Mouse (Mus musculus) frontal cortex, postnatal 25 days (tissue): ENCODE data around the gene Gm44790.
A peak's percentile ranks its signal among the peaks of the same experiment; 100 is the strongest.
"Not testable (repeated sequence)": the region's sequence is repeated elsewhere in the genome, so short reads cannot be mapped to it uniquely, and the experiment has no call there.

Experiments used
- DNase-seq, 2 experiments: peaks; one replicate each; pipeline ENCODE4 v3.0.0; 2022; ENCODE audit warnings: low spot score in 2 of 2

Gene Gm44790

DNA sequence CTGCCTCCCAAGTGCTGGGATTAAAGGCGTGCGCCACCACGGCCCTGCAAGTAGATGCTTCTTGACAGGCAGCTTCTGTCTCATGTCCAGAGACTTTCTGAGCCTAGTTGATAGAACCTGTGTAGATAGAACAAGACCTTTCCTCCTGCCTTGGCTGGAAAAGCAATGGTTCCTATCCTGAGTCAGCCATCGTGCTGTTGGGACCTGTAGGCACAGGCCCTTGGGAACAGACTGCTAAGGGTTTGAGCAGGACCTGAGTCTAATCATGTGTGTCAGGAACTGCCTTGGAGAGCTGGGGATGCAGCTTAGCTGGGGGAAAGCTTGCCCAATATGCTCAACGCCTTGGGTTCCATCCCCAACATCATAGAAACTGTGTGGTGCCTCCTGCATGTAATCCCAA, 47.6 kb downstream of the Gm44790 start:
- no peak for DNase-seq

DNA sequence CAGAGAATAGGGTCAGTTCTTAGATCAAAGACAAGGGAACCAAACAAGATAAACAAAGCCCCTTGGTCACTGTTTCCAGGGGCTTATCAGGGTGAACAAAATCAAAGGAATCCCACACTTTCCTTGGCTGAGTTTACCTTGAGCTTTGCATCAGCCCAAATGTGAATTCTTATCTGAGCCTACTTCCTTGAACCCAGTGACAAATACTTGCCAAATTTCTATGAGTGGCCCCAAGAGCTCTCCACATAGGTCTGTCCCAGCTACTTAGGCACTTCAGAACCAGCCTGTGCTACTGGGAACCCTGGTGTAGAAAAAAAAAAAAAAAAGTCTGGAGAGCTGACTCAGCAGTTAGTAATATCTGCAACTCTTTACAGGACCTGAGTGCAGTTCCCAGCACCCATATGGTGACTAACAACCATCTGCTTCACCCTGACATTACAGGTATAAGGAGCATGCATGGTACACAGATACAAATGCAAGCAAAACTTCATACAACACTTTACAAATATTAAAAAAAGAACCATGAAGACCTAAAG, 48.3 kb downstream of the Gm44790 start:
- no peak for DNase-seq

DNA sequence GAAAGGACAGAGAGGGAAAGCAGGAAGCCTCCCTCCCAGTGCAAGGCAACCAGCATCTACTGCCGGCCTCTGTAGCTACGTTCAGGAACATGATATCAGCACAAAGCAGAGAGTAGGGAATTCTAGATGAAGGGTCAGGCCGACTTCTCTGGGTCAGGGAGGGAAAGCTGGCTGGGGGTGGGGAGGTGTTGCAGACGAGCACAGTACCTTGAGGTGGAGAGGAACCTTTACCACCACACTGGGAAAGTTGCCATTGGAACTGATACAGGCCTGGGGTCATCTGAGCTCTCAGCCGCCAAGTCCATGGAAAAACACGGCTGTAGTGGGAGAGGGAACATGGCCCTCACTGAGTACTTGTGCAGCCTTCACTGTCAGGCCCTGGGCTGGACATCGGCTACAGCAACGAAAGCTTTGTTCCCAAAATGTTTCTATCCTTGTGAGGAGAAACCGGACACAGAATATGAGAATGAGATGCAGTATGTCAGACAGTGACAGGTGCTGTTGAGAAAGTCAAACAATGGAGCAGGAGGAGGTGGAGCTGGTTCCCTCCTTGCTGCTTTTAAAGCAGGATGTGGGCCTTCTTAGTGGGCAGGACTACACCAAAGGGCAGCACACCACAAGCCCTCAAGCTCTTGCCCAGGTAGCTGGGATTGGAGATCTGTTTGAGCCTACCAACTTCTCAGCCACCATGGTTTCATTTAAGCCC, 49.2 kb downstream of the Gm44790 start:
- no peak for DNase-seq

DNA sequence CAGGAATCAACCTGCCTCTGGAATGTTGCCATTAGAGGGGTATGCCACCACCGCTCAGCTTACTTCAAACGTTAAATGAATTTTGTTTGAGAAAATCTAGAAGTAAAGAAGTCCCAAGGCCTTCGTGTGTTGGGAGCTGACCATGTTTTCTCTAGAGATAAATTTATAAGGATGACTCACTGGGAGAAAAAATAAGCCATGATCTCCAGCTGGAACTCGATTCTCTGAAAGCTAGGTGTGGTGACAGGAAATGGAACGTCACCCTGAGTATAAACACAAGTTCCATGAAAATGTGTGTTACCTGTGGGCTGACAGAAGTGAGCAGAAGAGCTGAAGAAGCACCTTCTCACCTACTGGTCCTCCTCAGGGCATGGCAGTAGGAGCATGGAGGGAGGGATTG, 50.5 kb downstream of the Gm44790 start:
- no peak for DNase-seq

DNA sequence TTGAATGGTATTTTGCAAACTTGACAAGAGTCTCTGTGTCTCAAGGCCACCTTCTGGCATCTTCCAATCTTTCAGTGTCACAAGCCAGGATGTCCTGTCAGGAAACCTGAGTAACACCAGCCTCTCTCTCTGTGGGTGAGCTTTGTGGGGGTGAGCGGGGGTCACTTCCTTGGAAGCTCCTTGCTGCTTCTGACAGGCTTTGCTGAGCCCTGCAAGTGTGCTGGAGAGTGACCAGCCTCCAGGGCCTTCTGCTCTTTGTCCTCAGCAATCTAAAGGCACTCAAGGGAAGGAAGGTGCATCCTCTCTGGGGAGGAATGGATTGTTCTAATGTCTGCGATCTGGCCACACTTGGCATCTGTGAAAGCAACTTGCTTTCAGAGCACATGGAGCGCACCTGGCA, 52.9 kb downstream of the Gm44790 start:
- DNase-seq, result no peak

DNA sequence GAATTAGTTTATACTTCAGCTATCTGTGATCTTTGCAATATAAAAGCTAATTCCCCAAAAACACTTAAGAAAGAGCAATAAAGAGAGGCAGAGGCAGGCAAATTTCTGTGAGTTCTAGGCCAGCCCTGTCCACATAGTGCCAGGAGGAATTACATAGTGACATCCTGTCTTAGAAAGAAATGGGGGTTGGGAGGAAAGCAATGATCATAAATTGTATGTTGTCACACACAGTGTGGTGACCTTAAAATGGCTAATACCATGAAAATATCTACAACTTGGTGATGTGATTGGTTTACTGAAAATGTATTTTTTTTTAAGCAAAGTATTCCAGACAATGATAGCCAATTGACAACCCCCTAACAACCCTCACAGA, 53.3 kb downstream of the Gm44790 start:
- no peak for DNase-seq

DNA sequence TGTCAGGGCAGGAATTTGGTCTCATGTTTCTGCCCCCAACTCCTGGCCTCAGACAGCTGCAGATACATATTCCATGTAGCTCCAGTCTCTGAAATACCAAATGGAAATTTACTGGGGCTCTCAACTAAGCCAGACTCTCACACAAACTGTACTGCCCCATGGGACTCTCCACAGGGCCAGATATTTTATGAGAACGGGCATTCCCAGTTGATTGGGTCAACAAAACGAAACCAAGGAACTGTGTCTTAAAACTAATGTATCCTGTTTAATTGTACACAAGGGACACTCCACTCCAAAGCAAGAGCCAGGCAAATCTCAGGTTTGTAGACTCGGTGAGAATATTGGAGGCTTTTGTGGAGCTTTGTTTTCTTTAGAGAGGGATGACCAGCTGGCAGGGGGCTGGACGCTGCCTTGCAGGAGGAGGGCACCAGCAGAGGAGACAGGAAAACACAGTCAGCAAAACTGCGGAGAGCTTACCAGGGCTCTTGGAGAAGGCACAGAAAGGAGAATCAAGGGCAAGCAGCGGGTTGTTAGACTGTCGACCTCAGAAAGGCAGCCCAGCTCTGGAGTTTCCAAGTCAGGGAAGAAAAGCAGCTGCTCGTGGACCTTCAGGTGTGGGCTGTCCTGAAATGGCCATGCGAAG, 53.9 kb downstream of the Gm44790 start:
- DNase-seq, result no peak

DNA sequence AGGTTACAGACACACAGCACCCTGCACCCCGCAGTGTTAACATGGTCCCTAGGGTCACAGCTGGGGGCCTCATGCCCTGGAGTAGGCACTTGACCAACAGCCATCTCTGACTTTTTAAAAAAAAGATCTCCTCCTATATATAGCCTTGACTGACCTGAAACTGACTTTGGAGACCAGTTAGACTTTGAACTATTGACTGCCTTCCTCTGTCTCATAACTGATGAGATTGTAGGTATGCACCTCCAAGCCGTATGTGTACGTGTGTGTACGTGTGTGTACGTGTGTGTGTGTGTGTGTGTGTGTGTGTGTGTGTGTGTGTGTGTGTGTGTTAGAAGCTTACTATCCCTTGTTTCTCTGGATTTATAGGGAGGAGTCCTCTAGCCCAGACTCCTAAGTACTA, 55.4 kb downstream of the Gm44790 start:
- DNase-seq, result no peak

DNA sequence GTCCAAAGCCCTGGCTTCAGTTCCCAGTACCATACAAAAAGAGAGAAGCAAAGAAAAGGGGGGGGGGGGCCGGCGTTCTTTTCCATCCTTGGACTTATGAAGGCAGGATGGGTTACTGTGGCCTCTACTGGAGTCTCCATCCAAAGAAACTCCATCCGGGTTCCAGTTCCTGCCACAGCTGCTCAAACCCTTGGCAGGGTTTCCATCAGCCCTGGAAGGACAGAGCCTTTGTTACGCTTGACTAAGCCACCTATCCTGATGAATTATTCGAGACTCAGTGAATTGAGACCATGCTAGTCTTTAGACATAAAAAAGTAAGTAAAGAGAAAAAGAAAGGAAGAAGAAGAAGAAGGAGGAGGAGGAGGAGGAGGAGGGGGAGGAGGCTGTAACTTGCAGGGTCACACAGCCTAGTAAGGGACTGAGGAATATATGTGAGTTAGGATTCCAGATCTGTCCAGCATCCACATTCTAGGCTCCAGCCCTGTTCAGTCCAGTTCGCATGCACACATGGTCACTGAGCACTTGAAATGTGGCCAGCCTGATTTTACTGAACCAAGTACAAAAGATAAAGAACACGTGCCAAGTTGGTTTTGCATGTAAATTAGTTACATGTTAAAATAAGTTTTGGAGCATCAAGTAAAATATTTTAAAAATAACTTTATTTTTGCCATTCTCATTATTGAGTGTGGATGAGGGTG, 59.6 kb downstream of the Gm44790 start:
- no peak for DNase-seq

DNA sequence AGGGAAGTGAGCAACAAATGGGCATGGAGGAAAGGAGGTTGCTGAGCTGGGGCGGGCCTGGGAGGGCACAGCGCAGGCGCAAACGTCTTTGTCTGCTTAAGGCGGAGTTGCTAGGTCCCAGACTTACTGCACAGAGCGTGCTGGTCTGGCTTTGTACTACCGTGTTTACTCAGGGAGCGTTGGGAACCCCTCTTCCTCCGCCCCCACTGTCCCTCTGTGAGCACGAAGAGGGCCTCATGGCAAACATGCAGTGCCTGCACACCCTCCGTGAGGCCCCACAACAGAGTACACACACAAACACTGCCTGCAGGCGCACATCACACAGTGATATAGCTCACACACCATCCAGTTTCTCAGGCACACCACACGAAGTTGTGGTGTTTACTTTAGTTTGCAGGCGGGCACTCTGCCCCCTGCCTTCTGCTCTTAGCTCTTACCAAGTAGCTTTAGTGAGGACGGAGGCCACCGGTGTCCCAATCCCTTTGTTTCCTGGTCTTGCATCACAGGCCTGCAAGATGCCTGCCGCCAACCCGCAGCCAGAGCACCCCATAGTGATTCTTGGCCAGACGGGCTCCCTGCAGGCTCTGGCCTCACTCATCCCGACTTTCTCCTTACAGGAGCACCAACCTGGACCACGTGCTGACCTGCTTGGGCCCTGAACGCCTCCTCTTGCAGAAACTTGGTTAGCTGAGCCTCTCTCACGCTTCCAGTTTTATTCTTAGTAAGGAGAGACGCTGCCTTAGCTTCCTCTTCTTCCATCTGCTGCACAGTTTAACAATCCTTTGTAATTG, 61.1 kb downstream of the Gm44790 start:
- DNase-seq, result peak; percentile 51 to 52

DNA sequence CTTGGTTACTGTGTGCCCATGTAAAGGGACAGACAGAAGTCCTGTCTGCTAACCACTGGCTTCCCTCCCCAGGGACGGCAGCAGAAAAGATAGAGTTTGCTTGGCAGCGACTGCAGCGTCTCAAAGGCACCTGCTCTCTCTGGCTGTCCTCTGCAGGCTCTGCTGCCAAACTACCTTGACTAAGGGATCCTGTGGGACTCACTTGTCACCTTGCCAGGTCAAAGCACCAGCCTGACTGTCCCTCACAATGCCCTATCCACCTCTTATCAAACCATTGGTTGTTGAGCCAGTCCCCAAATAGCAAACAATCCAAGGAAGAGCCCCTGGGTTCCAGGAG, 61.7 kb downstream of the Gm44790 start:
- no peak for DNase-seq

DNA sequence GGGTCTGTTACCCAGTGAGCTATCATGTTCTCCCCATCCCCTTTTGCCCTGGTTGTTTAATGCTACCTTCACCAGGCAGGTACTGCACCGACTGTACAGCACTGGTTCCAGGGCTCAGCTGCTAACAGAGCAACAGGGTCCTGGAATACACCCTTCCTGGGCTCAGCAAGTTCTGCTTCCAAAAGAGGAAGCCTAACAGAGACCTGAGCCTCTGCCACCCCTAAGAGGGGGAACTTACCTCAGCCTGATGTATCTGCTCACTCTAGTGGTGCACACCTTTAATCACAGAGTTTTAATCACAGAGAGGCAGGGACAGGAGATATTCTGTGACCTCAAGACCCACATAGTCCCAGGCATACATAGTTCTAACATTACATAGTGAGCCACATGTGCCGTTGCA, 63.5 kb downstream of the Gm44790 start:
- no peak for DNase-seq

DNA sequence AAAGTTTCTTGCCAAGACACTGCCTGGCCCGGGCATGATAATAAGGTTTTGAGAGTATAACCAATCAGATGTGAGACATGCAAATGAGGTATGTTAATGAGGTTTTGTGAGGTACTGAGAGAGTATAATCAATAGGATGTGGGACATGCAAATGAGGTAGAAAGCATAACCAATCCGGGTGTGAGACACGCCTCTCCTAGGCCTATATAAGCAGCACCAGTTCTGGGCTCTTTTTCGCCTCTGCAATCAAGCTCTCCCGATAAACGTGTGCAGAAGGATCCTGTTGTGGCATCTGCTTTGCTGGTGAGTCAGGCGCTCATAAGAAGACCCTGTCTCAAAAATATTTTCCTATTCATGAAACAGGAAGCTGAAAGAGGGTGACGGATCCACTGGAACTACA, 64.0 kb downstream of the Gm44790 start:
- DNase-seq, result not testable (repeated sequence)

DNA sequence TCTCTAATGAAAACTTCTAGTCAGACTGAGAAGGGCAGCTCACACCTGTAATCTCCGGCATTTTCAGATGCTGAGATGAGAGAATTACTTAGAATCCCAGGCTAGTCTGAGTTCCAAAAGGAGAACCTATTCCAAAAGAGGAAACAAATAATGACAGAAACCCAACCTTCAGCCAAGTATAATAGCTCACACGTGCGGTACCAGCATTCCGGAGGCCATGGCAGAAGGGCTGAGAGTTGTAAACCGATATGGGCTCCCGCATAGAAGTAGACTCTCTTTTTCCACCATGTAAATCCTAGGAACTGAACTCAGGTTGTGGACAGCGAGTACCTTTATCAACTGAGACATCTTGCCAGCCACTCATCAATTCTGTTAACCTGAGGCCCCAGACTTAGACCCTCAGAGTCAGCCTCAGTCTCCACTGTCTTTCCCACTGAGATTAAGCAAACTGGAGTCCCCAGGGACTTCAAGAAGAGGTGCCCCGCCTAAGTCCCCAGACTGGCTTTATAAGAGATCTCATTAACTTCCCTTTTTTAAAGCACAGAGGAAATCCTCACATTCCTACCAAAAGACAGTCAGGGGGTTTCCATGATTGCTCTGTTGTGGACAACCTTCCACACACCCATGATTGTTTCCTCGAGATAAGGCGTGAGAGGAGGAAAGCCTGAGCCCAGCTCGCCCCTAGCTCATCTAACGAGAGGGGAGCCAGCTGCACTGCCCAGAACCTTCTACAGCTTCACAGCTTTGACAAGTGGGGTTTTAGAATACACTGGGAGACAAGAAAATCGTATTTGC, 67.2 kb downstream of the Gm44790 start:
- DNase-seq, result no peak

DNA sequence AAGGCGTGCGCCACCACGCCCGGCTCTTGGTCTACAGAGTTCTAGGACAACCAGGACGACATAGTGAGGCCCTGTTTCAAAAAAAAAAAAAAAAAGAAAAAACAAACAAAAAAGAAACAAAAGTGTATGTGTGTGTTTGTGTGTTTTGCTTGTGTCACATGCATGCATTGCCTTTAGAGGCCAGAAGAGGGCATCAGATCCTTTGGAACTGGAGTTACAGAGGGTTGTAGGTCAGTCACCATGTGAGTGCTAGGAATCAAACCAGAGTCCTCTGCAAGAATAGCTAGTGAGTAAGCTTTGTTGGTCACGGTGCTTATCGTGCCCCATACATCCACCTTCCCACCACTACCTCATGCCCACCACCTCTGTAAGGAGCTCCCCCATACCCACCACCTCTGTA, 68.3 kb downstream of the Gm44790 start:
- DNase-seq, result no peak
